Mouse (Mus musculus) heart, postnatal 0 days (tissue): Measurements from ENCODE around the gene Ebf3. TPM values are rescaled to one million over a fixed set of nuclear protein-coding genes. Genes with fewer than 3 reads are reported as not detected.

ENCODE experiments used
- ATAC-seq: fragments of 200-750 bp; cut with Nextera tagmentation; 2 replicates; pipeline ENCODE4 v1.8.0; 2017; ENCODE audit warnings: low read depth, moderate number of reproducible peaks, moderate library complexity; ENCODE audit not compliant: insufficient read depth
- DNase-seq: peaks from one replicate; pipeline ENCODE4 v3.0.0-alpha.2; 2016; ENCODE audit warnings: low spot score
- H3K27ac ChIP-seq: fragments of 300-500 bp; sonication (generic); 2 replicates; pipeline ENCODE4 v1.5.1; 2014; ENCODE audit warnings: low read depth, mild to moderate bottlenecking
- H3K27me3 ChIP-seq: fragments of 300-500 bp; sonication (generic); 2 replicates; pipeline ENCODE4 v1.6.1; 2014; ENCODE audit warnings: low read length, mixed read lengths; ENCODE audit not compliant: control insufficient read depth, insufficient read depth
- H3K36me3 ChIP-seq: fragments of 300-500 bp; sonication (generic); replicated peaks from 2 replicates; pipeline ENCODE4 v1.6.1; 2014; ENCODE audit warnings: low read length, mixed read lengths; ENCODE audit not compliant: control insufficient read depth, insufficient read depth
- H3K4me1 ChIP-seq: fragments of 300-500 bp; sonication (generic); 2 replicates; pipeline ENCODE4 v1.6.1; 2014; ENCODE audit warnings: antibody characterized with exemption; ENCODE audit not compliant: control insufficient read depth, insufficient read depth
- H3K4me2 ChIP-seq: fragments of 300-500 bp; sonication (generic); 2 replicates; pipeline ENCODE4 v1.6.1; 2014; ENCODE audit warnings: low read depth, mild to moderate bottlenecking, low read length, moderate library complexity
- H3K4me3 ChIP-seq: fragments of 300-500 bp; sonication (generic); 2 replicates; pipeline ENCODE4 v1.5.1; 2014; ENCODE audit warnings: low read depth, low read length
- H3K9ac ChIP-seq: fragments of 300-500 bp; sonication (generic); replicated peaks from 2 replicates; pipeline ENCODE4 v1.6.1; 2014; ENCODE audit warnings: low read depth, low read length, mixed read lengths
- H3K9me3 ChIP-seq: fragments of 300-500 bp; sonication (generic); replicated peaks from 2 replicates; pipeline ENCODE4 v1.6.1; 2016; ENCODE audit warnings: low read length; ENCODE audit not compliant: control insufficient read depth
- CTCF ChIP-seq: IDR thresholded peaks from 2 replicates; pipeline ENCODE4 v1.5.1; 2016; ENCODE audit warnings: antibody characterized with exemption, control low read depth, low read depth
- EP300 ChIP-seq: IDR thresholded peaks from 2 replicates; pipeline ENCODE4 v1.6.1; 2016; ENCODE audit warnings: antibody characterized with exemption, low read depth
- WGBS: fragments of 180-500 bp; shearing (Covaris S2); extraction: QIAGEN DNeasy Blood & Tissue Kit; methylation state at CpG from one replicate; pipeline ENCODE4 v1.1.7; 2014; 5-methylcytosine and 5-hydroxymethylcytosine counted together
- polyA plus RNA-seq: library from polyadenylated mRNA; unstranded; fragments of >200 nt; fragmentation: Nextera tagmentation; extraction: Ambion mirVana; gene quantifications from 2 replicates; pipeline ENCODE4 v1.2.1, GENCODE M21; 2015
- total RNA-seq: library from RNA; depleted of rRNA; stranded (reverse); fragments of >200 nt; gene quantifications from 2 replicates; pipeline ENCODE4 v1.2.3, GENCODE M21; 2014; ENCODE audit warnings: low replicate concordance

Ebf3 gene
- total and polyA plus RNA-seq, 2 experiments from 2014 or later = 1.1 to 3.7 TPM

DNA sequence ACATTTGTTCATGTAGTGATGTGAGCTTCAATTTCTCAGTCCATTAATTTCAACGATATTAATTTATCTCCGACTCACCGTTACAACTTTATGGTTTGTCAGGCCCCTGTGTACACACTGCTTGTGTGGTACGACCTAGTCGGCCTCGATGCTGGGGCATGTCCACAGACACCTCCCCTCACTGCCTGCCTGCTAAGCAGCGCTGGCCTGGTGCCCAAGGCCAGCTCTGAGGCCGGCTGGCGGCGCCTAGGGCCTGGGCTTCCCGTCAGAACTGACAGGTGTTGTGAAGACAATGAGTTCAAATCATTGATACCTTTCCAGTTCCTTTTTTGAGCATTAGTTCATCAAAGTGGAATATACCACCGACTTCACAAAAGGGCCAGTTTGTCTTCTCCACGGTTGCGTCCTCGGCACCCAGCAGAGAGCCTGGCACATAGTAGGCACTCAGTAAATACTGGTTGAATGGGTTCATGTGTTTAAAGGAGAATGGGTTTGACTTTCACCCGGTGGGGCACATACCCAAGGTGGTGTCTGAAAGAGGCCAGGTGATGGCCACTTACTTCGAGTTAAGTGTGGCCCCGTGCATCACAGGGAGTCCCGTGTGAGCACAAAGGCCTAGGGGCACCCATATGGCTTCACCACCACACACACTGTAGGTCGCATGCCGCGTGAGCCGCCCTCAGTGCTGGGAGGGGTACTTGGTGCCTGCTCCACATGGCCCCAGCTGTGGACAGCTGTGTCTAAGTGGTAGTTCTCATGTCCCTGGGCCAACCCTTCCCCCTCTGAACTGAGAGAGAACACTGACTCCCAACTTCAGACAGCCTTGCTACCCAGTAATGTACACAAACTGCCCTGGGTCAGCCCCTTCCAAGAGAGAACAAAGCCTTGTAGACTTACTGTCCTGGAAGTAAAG lies 116.9 kb downstream of the Ebf3 start:
- H3K4me2 ChIP-seq = no peak overlapping the region
- no peak overlapping the region for H3K9ac ChIP-seq
- H3K27ac ChIP-seq = no peak overlapping the region
- 64% methylated on average over 23 of the region's 23 CpGs for WGBS
- no peaks in the 10 kb centered on the region for H3K4me1 ChIP-seq
- TF ChIP-seq EP300 (no peak), CTCF (no peak)
- peaks cover 4% of the 10 kb centered on the region; the same call in 1 of the 2 replicates for H3K36me3 ChIP-seq
- no peak overlapping the region for H3K4me3 ChIP-seq
- no peaks in the 10 kb centered on the region for H3K27me3 ChIP-seq
- peak; percentile 39; the same call in 1 of the 2 replicates for ATAC-seq
- no peak for DNase-seq
- H3K9me3 ChIP-seq = no peaks in the 10 kb centered on the region

DNA sequence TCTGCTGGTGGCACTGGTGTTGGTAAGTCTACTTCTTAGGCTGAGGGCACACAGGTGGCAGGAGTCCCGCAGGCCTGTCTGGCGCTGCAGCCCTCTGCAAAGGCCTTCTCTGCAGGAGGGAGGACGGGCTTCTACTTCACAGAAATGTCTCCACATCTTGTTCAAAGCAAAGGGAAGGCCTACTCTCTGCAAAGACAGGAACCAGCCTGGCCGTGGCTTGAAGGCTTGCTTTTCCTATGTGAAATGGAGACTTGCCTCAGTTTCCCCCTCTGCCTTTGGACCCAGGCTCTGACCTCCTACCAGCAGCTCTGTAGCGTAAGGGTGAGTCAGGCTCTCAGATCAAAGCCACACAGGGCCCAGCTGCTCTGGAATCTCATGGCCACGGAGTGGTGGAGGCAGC lies 117.7 kb downstream of the Ebf3 start:
- no peak for ATAC-seq

DNA sequence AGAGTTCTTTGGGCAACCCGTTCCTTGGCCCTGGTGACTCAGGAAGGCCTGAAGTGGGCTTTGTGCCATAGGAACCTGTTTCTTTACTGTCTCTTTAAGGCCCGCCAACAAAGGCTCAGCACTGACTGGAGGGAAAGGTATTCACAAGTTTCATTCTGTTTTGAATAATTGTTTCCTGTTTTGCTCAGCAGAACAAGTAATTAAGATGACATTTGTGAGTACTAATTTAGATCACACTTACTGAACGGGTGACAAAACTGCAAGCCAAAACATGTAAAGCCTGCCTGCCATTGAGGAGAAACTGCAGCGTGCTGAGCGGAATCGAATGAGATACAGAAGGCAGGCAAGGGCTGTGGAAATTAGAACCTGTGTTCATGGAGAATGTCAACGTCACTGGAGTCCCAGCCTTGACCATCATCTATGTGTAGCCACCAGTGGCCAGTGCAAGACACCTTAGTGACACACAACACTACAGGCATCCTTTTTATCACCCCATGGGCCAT lies 121.4 kb downstream of the Ebf3 start:
- WGBS = 74% methylated on average over 7 of the region's 7 CpGs
- Histone ChIP-seq H3K4me1 (no peaks in the 10 kb centered on the region), H3K9me3 (no peaks in the 10 kb centered on the region), H3K4me3 (no peak overlapping the region), H3K27me3 (no peaks in the 10 kb centered on the region), H3K36me3 (peaks cover 4% of the 10 kb centered on the region; the same call in 1 of the 2 replicates), H3K4me2 (no peak overlapping the region), H3K9ac (no peak overlapping the region), H3K27ac (no peak overlapping the region)
- TF ChIP-seq EP300 (no peak), CTCF (no peak)
- DNase-seq (no peak), ATAC-seq (no peak)

More for the DNA sequence above, 117.7 kb downstream of the Ebf3 start:
- Histone ChIP-seq H3K4me3 (no peak overlapping the region), H3K9ac (no peak overlapping the region), H3K4me1 (no peaks in the 10 kb centered on the region), H3K27ac (no peak overlapping the region), H3K4me2 (no peak overlapping the region), H3K9me3 (no peaks in the 10 kb centered on the region), H3K27me3 (no peaks in the 10 kb centered on the region), H3K36me3 (peaks cover 4% of the 10 kb centered on the region; the same call in 1 of the 2 replicates)
- TF ChIP-seq CTCF (no peak), EP300 (no peak)
- DNase-seq = no peak
- WGBS = 70% methylated on average over 6 of the region's 6 CpGs

DNA sequence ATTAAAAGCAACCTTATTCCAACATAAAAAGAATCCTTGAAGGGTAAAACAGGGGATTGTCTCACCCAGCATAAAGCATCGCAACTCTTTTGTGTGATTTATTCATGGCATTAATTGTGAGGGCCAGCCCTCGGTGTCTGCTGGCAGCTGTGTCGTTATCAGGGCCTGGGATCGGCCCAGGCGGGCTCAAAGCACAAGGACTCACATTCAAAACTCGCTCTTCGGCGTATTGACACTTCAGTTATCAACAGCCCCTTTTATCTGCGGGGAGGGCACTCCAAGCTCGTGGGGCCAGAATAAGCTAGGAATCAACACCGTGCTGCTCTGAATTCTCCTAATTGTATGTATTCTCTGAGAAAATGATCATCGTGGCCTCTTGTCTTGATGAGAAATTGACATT lies 122.4 kb downstream of the Ebf3 start:
- 44% methylated on average over 12 of the region's 12 CpGs for WGBS
- TF ChIP-seq CTCF (no peak), EP300 (no peak)
- Histone ChIP-seq H3K4me3 (no peak overlapping the region), H3K36me3 (peaks cover 4% of the 10 kb centered on the region; the same call in 1 of the 2 replicates), H3K9me3 (no peaks in the 10 kb centered on the region), H3K4me1 (no peaks in the 10 kb centered on the region), H3K4me2 (no peak overlapping the region), H3K27ac (no peak overlapping the region), H3K9ac (no peak overlapping the region), H3K27me3 (no peaks in the 10 kb centered on the region)
- DNase-seq (no peak), ATAC-seq (no peak)

DNA sequence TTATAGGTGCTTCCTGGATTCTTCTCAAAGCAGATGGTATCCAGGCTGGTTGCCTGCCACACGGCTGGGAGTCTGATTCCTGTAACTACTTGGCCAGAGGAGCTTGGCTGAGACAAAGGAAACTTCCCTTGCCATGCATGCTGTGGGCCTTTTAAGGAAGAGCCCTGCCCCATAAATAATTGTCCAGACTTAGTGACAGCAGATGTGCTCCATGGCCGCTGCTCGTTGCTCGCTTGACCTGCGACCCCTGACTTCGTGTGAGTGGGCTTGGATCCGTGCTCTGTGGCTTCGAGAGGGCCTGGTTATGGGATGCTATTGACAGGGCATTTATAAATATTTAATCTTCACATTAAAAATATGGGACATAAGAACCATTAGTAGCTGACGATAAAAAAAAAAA lies 142.0 kb downstream of the Ebf3 start:
- ATAC-seq (no peak), DNase-seq (no peak)
- Histone ChIP-seq H3K4me1 (no peaks in the 10 kb centered on the region), H3K36me3 (no peaks in the 10 kb centered on the region), H3K9ac (no peak overlapping the region), H3K27me3 (no peaks in the 10 kb centered on the region), H3K27ac (no peak overlapping the region), H3K9me3 (no peaks in the 10 kb centered on the region), H3K4me3 (no peak overlapping the region), H3K4me2 (no peak overlapping the region)
- 69% methylated on average over 9 of the region's 9 CpGs for WGBS
- TF ChIP-seq EP300 (no peak), CTCF (no peak)
